Mouse (Mus musculus): ENCODE results near the gene Camkmt.

GRCm38 (mm10) chr17:85352731-85353130 is 262.4 kb downstream of the Camkmt start:
- no peak for TF ChIP-seq CTCF (IDR thresholded peaks at IDR 0.05; ENCODE audit: borderline replicate concordance, extremely low read depth, insufficient read depth, insufficient read length)
- TF ChIP-seq POLR2A (IDR thresholded peaks at IDR 0.05; ENCODE audit: borderline replicate concordance, extremely low read depth, insufficient read depth, insufficient read length, poor library complexity, severe bottlenecking): no peak

Data from brain, embryonic 14.5 days (tissue).